Mouse (Mus musculus) heart, adult 18-20 months (tissue): Measurements from ENCODE around the gene Dcst2. TPM values are rescaled to one million over a fixed set of nuclear protein-coding genes. Genes with fewer than 3 reads are reported as not detected.

Experiments
- DNase-seq, 2 experiments: peaks; one replicate each; pipeline ENCODE4 v3.0.0; 2021 to 2022; ENCODE audit warnings: mixed read lengths in 1 of 2
- total RNA-seq, 2 experiments: library from RNA; stranded (reverse); gene quantifications; 2 replicates each; pipeline ENCODE4 v1.2.3; 2021

Gene Dcst2
- total RNA-seq, 2 experiments from 2014 or later: not detected

DNA sequence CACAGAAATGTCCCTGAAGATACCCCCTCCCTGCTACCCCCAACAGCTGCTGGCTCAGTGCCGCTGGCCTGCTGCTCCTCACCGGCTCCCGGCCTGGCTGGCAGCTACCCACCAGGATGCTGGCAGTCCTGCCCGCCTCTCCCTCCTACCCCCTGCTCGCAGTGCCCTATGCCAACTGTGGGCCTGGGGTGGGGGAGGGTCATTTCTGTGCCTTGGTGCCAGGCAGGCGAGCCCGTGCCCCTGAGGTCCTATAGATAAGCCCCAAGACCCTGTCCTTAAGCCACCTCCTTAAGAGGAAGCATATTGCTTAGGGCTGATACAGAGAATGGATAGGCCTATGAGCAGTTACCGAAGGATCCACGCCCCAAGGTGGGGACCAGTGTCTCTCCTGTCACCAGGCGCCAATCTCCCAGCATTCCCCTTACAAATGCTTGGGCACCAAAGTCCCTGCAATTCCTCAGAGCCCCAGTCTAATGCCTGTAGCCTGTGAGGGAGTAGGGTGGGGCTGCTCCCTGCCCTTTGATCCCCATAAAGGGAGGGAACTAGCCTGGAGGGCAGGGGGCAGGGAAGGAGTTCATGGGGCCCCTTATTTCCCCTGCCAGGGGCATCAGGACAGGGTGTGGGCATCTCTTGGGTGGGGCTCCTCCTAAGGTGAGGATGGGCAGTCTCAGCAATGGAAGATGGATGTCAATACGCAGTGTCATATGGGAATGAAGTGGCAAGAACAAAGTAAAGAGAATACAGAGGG, 26.5 kb downstream of the Dcst2 start:
- DNase-seq: peak; percentile 70 to 84

DNA sequence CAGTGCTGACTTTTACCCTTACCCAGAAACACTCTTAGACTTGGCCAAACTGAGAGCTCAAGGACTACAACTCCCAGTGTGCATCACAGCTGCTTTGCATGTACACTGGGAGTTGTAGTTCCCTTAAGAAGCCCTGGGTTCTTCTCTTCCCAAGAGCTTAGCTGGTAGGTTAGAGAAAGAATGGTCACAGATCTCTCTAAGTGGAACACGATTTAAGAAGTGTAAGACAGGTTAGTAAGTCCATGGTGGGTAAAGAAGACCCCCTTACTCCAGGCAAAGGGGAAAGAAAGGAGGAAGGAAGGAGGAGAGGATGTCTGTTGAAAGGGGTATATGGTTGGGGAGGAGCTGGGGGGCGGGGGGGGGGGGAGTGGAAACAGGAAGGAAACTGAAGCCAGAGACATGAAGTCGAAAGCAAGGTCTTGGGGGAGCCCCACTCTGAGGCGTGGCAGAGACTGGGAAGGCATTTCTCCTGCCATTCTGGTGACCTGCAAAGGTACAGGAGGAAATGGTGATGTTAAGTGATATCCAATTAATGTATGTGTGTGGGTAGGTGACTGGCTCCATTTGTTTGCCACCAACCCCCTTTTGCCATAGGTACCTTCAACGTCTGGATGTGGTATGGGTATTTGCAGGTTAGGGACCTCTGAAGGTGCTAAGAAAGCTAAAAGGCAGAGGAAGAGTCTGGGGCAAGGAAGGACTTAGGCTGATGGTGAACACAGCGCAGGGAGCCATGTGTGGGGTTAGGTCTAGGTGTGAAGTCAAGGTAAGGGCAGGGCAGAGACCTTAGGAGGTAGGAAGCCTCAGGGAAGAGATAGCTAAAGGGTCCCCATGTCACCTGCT, 27.3 kb downstream of the Dcst2 start:
- DNase-seq: peak; percentile 55 to 62

DNA sequence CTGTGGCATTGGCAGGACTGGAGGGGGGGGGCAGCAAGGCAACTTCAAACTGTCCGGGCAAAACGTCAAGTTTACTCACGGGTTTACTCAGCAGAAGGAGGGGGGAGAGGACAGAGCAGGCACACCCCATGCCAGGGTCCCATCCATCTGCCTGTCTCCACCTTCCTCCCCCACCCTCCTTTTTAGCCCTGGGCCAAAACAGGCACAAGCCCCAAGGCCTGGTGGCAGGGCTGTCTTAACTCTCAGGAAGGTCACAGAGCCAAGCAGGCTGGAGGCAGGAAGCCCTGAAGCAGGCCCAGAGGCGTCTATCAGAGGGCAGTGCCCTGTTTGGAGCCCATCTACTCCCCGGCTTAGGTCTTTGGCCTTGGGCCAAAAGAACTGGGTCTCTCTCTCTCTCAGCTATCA, 28.3 kb downstream of the Dcst2 start:
- peak; percentile 72 to 81 for DNase-seq

DNA sequence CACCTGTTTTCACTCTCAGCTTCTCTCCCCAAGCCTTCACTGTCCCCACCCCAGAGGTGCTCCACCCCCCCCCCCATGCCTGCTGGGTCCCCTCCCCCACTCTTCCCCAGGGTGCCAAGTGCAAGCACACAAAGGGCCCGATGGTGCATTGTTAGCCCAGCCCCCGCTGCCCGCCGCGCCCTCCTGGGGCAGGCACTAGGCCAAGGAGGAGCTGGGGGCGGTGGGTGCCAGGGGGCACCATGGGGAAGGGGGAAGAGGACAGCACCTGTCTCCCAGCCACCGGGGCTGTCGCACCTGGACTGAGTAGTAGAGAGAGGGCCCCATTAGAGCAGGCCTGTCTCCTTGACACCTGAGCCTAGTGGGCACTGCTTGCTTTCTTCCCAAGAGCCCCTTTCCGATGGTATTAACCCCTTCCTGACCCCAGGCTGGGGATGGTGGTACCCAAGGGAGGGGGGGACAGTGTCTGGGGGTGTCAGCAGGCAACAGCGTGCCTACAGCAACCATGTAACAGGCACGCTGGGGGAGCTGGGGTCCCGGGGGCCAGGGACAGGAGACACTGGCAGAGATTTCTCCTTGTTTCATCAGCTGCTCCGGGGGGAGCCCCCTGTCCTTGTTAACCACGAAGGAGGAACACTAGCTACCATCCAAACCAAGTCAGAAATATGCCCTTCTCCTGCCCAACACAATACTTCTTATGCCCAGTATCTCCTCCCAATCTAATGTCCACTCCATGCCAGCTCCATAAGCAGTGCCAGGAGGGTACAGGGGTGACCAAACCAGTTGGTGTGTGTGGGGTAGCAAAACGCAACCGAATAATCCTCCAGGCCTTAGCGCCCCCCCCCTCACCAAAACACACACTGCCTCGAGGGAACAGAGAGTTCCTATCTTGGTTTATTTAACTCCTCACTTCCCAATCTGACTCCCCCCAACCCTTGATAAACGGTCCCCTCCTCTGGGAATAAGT, 29.2 kb downstream of the Dcst2 start:
- peak in 1 of 2 experiments; percentile 48 for DNase-seq

DNA sequence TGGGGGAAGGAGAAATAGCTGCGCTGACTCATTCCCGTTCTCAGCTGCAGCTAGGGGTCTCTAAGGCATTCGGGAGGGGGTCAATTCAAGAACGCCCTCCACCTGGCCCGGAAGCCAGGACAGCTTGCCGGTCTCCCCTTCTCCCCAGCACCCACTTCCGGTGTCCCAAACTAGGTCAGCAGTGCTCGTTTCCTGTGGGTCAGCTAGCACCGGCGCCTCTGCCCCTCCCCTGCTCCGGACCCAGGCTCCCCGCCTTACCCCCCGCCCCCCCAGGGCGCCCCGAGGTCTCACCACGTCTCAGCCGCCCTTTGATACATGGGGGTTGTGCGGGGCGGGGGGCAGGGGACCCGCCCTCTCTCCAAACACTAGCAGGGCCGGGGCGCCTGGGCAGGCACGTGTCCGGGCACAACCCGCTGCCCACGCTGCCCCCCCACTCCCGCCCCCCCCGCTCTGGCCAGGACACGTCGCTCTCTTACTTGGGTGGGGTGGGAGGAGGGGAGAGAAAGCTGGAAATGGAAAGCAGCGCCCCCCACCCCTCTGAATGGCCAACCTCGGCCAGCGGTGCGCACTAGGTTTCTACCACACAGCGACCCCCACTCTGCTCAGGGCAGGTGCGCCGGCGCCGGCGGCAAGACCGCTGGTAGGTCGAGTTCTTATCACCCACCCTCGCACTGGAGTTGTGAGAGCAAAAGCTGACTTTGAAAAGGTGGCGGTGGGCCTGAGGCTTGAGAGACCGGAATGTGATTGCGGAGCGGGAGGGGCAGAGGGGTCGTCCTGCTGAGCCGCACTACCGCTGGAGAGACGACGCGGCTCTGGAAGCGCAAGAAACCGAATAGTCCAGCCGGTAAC, 30.1 kb downstream of the Dcst2 start:
- peak; percentile 81 to 89 for DNase-seq

DNA sequence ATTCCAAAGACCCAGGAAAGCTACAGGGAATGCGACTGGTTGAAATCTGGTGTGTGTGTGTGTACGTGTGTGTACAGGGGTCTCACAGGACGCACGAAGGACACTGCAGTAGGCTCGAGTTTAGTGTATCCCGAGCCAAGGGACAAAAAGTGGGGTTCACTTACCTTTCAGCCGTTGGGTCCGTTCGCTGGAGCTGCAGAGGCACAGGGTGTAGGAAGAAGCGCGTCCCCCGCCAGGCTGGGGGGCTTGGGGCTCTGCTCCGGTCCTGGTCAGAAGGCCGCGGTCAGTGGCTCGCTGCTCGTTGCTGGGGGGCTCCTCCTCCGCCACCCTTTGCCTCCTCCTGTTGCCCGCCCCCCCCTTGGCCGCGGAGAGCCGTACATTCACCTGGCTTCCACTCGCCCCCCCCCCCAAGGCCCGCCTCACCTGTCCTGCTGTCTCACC, 31.1 kb downstream of the Dcst2 start:
- DNase-seq: peak; percentile 52 to 66

DNA sequence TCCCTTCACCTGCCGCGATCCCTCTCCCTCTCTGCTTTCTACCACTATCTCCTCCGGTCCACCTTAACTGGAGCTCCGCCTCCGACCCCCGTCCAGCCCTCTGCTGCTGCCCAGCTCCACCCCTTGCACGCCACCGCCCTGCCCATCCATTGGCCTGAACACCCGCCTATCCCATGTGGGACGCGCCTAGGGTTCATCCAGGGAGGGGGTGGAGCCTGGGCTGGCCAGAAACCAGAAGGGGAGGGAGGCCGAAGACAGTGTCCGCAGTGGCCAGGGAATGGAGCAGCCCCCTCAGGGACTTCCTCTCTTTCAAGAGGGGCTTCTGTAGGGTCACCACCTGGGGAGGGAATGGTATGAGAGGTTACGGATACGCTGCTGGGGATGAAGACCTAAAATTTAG, 31.8 kb downstream of the Dcst2 start:
- peak; percentile 100 for DNase-seq

DNA sequence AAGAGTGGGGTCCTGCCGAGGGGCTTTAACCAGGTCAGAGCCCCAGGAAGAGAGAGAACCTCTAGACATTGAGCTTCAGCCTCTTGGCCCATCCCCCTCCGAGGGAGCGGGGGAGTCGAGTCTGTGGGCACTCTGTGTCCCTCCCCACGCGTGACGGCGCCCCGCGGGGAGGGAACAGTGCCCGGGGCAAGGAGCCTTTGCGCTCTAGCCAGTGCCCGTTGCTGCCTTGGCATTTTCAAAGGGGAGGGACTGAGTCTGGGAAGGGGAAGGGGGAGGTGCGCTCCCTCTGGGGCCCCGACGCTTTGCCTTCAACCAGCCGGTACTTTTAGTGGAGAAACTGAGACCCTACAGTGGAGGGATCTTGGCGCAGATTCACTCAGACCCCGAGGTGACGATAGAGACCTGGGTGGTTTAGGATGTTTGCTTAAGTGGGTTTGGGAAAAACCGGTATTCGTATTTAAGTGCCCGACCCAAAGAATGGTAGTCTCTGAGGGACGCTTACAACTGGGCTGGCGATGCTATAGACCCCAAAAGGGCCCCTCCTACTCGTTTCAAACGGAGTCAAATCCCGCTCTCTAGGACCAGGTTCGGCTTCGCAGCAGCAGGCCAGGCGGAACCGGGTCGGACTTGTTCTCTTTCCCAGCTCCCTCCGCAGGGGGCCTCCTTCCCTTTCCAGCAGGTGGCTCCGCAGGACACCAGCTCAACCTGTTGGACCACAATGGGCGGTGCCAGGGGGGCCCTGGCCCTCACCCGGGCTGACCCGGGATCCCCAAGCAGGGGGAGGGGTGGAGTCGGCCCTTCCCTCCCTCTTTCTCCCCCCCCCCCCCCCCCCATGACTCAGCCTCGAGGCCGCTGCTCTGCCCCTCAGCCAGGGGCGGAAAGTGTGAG, 32.5 kb downstream of the Dcst2 start, which contains the start of gene Zbtb7b:
Zbtb7b (minus strand) TSS at position 771 of the 888 bp plus-strand sequence.
- DNase-seq: peak; percentile 83 to 84

DNA sequence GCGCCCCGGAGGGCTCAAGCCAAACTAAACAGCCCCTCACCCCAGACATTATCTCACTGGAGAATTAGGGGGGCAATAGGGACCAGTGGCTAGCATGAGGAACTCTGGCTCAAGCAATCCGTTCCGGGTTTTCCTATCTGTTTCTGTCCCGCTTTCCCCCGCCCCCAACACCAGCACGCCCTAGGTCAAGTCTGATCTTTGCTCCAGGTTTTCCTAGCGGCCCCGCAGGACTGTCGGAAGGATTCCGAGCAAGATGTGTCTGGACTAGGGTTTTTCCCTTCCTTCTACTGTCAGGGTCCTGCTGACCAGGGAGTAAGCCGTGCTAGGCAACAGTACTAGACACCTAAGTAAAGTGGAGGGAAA, 33.1 kb downstream of the Dcst2 start:
- peak; percentile 90 to 91 for DNase-seq

DNA sequence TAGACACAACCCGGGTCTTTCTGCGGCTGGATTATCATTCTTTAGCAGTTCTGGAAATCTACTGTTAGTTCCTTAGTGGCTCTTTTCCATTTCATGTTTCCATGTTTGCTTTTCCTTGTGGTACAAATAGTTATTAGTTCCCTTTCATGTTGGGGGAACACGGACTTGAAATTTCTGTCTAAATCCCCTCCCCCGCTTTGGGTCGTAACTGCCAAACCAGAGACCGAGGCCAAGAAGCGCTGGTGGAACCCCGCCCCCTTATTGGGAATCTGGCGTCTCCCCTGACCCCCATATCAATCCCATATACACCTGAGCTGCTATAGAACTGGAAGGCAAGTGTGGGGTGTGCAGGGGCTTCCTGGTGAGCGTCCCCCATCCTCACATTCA, 33.6 kb downstream of the Dcst2 start:
- DNase-seq: peak in 1 of 2 experiments; percentile 51

DNA sequence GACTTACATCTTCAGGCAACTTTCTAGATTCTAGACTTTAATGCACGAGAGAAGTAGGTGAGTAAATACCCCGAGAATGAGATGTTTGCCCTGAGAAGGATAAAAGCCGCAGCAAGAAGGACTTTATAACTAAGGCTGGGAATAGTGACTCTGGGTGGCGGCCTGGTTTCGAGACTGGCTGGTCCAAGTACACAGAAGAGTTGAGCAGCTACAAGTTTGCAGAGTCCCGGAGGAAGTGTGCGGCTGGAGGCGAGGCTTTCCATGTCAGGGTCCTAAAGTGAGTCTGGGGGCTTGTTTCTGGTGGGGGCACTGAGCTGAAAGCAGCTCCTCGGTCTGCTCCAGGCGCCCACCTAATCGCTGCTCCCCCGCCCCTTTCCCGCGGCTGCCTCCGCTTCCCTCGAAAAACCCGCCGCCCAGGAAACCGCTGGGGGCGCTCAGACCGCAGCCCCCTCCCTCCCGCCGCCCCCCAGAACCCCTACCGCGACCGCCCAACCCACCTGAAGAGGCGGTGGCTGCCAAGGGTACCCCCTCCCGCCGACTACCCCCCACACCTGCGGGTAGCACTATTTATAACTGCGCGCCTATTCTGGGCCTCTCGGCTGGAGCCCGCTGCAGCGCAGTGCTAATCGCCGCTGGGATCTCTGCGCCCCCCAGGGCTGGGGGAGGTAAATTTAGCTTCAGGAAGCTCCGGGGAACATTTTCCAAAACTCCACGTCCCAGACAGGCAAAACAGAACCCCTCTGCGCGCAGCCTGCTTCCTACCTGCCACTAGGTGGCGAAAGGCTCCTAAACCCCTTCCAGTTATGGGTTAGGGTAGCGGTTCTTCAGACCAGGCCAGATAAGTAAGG, 34.3 kb downstream of the Dcst2 start:
- DNase-seq: peak; percentile 80 to 84

DNA sequence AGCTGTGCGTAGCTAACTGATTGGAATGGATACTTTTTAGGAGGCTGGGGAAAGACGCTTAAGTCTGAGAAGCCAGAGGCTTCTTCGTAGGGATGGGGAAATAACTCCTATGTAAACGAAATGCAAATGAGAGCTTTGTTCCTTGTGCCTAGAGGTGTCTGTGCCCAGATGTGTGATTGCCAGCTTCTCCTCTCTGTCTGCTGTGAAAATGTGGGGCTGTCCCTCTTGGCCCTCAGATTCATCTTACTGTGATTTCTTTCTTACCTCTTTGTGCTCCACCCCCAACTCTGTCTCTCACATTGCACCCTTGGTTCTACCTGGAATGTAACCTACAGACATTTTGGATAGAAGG, 34.9 kb downstream of the Dcst2 start:
- no peak for DNase-seq

DNA sequence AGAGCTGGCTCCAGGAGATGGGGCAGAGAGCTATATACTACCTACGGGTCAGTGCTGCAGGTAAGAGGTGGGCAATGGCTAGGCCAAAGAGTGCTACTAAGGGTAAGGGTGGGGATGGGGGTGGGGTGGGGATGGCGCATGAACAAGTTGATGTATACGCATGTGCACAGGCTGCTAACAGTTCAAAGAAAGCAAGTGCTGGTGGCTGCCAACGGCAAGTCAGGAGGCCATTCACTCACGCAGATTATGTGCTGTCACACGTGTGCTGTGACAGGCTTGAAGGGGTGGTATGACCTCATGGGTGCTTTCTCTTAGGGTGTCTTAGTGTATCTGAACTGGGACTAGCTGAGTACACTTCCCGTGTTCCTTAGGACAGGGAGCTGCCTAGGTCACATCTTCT, 39.6 kb downstream of the Dcst2 start:
- no peak for DNase-seq

DNA sequence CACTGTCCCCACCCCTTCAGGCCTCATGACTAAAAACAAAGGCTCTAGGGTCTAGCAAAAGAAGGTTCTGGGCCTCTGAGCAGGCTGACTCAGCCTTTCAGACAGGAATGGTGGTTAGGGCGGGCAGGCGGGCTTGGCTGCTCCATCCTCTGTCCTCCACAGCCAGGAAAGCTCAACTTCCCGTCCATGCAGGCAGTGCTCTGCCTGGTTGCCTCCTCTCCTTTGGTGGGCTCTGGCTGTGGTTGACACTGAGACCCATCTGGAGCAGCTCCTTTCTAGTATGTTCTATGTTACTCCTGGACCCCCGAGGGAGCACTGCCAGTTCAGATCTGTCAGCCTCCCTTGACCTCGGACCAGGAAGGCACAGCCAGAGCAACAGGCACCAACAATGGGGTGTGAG, 40.9 kb downstream of the Dcst2 start, which contains the start of gene Lenep:
Lenep (minus strand) TSS at position 101 of the 400 bp plus-strand sequence.
- no peak for DNase-seq

DNA sequence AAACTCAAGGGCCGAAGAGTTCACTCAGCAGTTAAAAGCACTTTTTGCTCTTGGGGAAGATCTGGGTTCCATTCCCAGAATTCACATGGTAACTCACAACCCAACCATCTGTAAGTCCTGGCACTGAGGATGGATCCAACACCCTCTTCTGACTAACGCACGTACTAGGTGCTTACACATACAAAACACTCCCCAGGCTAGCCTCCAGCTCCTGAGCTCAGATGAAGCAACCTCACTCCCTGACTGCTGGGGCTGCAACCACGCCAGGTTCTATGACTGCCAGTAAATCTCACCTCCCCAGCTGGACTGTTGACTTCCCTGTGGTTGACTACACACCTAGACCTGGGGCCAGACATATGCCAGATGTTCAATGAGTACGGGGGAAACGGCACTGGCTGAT, 45.1 kb downstream of the Dcst2 start:
- no peak for DNase-seq

DNA sequence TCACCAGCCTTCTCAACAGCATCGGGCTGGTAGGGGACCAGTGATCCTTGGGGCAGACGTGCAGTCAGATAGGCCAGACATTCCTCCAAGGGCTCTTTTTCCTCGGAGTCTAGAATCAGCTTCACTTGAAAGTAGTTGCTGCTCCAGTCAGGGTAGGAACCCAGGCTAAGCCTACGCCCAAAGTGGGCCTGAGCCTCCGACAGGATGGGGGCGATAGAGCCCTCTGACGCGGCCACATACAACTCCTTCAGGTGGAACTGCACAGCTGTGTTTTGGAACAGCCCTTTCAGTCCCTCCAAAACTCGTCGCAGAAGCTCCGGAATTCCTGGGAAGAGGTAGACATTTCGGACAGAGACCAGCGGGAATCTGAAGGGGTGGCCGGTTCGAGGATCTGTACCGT, 46.7 kb downstream of the Dcst2 start:
- DNase-seq: no peak

DNA sequence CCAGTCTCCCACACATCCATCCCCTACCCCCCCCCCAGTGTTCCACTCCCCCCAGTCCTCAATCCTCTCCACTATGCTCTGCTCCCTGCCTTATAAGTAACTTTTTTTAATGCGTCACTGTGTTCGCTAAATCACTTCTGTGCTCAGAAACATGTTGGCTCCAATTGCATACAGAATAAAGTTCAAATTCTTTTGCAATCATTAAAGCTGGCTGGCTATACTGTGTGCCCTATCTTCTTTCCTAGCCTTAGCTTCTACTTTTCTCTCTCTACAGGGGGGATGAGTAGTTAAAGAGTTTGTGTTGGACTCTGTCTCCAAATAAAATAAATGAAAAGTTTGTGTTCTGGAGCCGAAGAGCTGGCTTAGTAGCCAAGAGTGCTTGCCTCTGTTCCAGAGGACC, 47.9 kb downstream of the Dcst2 start:
- DNase-seq: no peak

DNA sequence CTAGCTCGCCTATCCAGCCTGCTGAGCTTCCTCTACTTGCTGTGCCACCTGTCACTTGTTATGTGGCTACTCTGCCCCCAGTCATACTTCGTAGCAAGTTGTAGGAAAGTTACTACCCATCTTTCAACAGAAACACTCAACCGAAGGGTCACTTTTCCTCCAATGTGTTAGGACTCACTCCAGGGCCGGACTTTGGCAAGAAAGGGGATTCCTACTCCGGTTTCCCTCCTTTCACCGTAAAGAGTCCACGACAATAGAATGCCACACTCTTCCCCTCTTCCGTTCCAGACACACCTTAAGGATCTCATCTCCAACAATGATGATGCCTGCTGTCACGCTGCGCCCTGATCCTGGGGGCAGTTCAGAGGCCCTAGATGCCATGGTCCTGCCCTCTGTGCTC, 49.1 kb downstream of the Dcst2 start:
- no peak for DNase-seq
